Mouse (Mus musculus): ENCODE data around the gene Shisal1.

- TF ChIP-seq CTCF (IDR thresholded peaks at IDR 0.05; ENCODE audit: low read depth, low read length) (no peak), GATA1 (IDR thresholded peaks at IDR 0.05; ENCODE audit: borderline replicate concordance, low read length) (no peak), POLR2AphosphoS5 (IDR thresholded peaks at IDR 0.05; ENCODE audit: insufficient replicate concordance, low read depth, low read length) (no peak), TAL1 (conservative IDR thresholded peaks at IDR 0.05; ENCODE audit: low read depth, low read length) (no peak)
Observed at GRCm38 (mm10) chr15:84365675-84366381, 81.1 kb downstream of the Shisal1 start.
